Mouse (Mus musculus) bone marrow, adult 2 months (tissue): ENCODE results near the gene Mrm3. TPM values are rescaled to one million over a fixed set of nuclear protein-coding genes. Genes with fewer than 3 reads are reported as not detected.

ENCODE experiments used
- H3K27ac ChIP-seq: fragments of 200-500 bp; 2 replicates; pipeline ENCODE4 v1.5.1; 2012; ENCODE audit warnings: low read depth, mild to moderate bottlenecking, control low read depth, inconsistent platforms, low read length; ENCODE audit not compliant: control insufficient read depth, poor library complexity, insufficient read depth
- H3K4me1 ChIP-seq: fragments of 200-500 bp; 2 replicates; pipeline ENCODE4 v1.6.1; 2011; ENCODE audit warnings: low read length; ENCODE audit not compliant: control insufficient read depth, insufficient read depth
- H3K4me3 ChIP-seq: fragments of 200-500 bp; replicated peaks from 2 replicates; pipeline ENCODE3; 2011; ENCODE audit warnings: mild to moderate bottlenecking, low read depth, low read length, control low read depth; ENCODE audit not compliant: control insufficient read depth
- CTCF ChIP-seq: fragments of 200-500 bp; IDR thresholded peaks from 2 replicates; pipeline ENCODE4 v1.5.1; 2011; ENCODE audit warnings: low read length, control low read depth; ENCODE audit not compliant: control insufficient read depth, insufficient read depth
- POLR2A ChIP-seq: fragments of 200-500 bp; IDR thresholded peaks from 2 replicates; pipeline ENCODE4 v1.6.1; 2011; ENCODE audit warnings: low read depth, mild to moderate bottlenecking, control low read depth, low read length, borderline replicate concordance; ENCODE audit not compliant: control insufficient read depth
- WGBS: fragments of 180-500 bp; shearing (Covaris S2); methylation state at CpG from one replicate; pipeline ENCODE4 v1.1.7; 2018; 5-methylcytosine and 5-hydroxymethylcytosine counted together
- polyA plus RNA-seq: library from polyadenylated mRNA; stranded (reverse); fragments of >200 nt; gene quantifications from 2 replicates; pipeline ENCODE4 v1.2.4, GENCODE M21; 2011; ENCODE audit warnings: low replicate concordance; ENCODE audit not compliant: missing spikeins, insufficient read depth, insufficient read length

The Mrm3 gene
- polyA plus RNA-seq, 1 experiment, result 8.0 TPM

DNA sequence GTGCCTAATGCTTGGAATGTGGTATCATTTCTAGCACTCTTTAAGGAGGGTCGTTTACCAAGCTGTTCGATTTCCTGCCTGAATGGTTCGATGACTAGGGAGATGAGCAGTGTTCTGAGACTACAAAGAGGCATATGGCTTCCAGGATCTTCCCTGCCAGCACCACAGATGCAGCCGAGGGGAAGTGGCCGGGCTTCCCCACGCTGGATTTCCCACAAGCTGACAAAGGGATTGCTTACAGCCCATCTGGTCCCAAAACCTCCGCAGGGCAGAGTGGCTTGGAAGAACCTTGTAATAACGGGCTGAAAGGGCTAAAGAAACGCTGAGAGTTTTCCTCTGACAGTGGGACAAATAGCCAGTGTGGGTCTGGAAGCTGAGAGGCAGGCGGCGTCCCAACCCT lies 46.9 kb downstream of the Mrm3 start:
- peaks cover 2% of the 10 kb centered on the region; the same call in 1 of the 2 replicates for H3K4me1 ChIP-seq
- no peak for TF ChIP-seq POLR2A
- TF ChIP-seq CTCF, result no peak
- no peak overlapping the region for H3K27ac ChIP-seq
- no peak overlapping the region for H3K4me3 ChIP-seq
- 60% methylated on average over 11 of the region's 11 CpGs for WGBS

DNA sequence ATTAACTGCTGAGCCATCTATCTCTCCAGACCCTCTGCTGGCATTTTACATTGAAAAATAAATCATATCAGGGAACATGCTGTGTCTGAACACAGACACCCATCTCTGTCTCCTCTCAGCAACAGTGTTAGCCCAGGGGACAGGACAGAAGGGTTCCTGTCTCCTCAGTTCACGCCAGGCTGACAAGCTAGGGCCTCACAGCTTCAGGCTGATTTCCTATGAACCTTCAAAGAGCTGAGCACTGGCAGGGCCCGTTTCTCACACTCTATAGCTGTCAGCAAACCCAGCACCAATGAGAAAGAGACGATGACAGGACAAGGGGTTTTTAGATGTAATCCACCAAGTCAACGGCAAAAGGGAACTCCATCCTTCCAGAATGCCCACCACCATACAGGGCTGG lies 48.4 kb downstream of the Mrm3 start:
- TF ChIP-seq CTCF (no peak), POLR2A (no peak)
- H3K4me3 ChIP-seq, result no peak overlapping the region
- no peak overlapping the region for H3K27ac ChIP-seq
- H3K4me1 ChIP-seq, result peaks cover 2% of the 10 kb centered on the region; the same call in 1 of the 2 replicates
- WGBS, result 86% methylated on average over 4 of the region's 4 CpGs

DNA sequence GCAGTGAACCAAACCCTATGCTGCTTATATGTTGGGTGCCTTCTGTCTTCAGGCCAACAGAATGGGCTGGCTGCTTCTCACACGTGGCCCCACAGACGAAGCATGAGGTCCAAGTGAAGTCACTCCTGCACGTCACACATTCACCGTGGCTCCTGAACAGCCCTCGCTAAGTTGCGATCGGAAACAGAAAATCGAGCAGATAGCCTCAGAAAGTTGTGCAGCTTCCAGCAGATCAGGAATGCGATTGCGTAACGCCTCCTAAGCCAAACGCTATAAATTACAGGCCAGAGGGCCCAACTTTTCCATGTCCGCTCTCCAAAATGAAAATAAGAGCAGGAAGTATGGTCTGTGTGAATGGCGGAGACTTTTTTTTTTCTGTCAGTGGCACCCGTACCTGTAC lies 48.9 kb downstream of the Mrm3 start:
- no peak overlapping the region for H3K27ac ChIP-seq
- 71% methylated on average over 15 of the region's 15 CpGs for WGBS
- H3K4me1 ChIP-seq, result peaks cover 2% of the 10 kb centered on the region; the same call in 1 of the 2 replicates
- TF ChIP-seq POLR2A (no peak), CTCF (no peak)
- H3K4me3 ChIP-seq, result no peak overlapping the region

DNA sequence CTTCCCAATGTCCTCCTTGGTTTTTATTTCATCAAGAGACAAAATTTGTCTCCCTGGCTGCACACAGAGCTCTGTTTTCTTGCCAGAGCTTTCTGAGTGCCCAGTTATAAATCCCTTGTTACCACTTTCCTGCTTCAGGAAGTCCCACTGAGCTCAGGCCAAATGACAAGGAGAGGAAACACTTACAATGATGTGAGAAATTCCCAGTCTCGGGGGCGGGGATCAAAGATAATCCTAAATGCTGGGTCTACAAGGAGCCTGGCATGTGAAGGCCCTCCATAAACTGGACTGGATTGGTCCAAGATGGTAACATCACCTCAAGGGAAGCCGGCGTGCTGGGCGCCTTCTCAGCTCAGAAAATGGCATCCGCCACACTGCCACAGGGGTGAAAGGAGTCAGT lies 49.3 kb downstream of the Mrm3 start:
- H3K4me3 ChIP-seq, result no peak overlapping the region
- H3K4me1 ChIP-seq, result peaks cover 2% of the 10 kb centered on the region; the same call in 1 of the 2 replicates
- H3K27ac ChIP-seq, result no peak overlapping the region
- 87% methylated on average over 6 of the region's 6 CpGs for WGBS
- TF ChIP-seq POLR2A (no peak), CTCF (no peak)

DNA sequence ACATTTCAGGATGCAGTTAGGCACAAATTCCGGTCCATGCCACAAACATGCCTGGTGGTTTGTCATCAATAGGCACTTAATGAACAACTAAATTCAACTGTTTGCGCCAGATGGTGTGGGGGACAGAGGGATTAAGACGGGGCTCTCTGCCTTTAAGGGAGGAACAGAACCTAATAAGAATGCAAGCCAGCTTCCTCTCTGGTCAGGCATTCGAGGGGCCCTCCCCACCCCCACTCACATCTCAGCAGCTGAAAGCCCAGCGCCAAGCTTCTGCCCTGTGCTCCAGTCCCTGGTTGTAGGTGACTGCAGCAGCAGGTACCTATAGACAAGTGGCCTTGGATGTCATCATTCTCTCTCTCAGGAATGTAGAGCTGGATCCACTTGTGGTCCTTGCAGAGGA lies 50.6 kb downstream of the Mrm3 start:
- Histone ChIP-seq H3K4me1 (no peaks in the 10 kb centered on the region; the same call in 1 of the 2 replicates), H3K4me3 (no peak overlapping the region), H3K27ac (no peak overlapping the region)
- WGBS, result 58% methylated on average over 5 of the region's 5 CpGs
- TF ChIP-seq CTCF, result no peak
- no peak for TF ChIP-seq POLR2A

DNA sequence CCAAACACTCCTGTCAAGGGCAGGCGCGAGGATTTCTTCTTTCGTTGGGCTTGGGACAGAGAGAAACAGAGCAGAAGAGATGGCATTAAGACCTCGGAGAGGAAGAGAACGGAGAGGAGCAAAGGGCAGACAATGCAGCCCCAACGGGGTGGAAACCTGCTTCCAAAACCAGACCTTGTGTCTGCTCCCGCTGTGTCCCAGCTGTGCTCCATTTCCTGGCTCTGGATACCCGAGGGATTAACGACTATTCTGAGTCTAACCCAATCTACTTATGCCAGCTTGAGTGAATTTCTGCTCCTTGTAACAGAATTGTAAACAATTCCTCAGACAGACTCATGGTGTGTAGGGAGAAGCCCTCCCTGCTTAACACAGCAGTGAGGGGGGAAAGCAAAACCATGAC lies 51.3 kb downstream of the Mrm3 start:
- H3K4me1 ChIP-seq, result no peaks in the 10 kb centered on the region; the same call in 1 of the 2 replicates
- WGBS, result 82% methylated on average over 9 of the region's 9 CpGs
- TF ChIP-seq CTCF, result no peak
- no peak for TF ChIP-seq POLR2A
- H3K27ac ChIP-seq, result no peak overlapping the region
- no peak overlapping the region for H3K4me3 ChIP-seq

DNA sequence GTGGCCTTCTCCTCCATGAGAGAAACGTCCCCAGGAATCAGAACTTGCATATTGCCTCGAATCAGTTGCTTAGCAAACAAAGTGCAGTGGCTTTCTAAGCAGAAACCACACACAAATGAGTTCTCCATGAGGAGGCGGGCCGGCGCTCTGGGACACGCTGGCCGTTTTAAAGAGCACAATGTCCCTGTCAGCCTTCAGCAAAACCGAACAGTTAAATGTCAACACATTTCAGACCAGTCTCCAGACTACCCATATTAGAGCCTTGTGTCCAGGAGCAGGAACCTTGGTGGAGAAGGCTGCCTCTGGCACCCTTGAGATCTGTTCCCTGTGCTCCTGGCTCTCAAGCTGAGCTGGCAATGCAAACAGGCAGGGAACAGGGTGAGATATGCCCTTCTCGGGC lies 53.7 kb downstream of the Mrm3 start:
- Histone ChIP-seq H3K27ac (no peak overlapping the region), H3K4me3 (no peak overlapping the region), H3K4me1 (no peaks in the 10 kb centered on the region; the same call in 1 of the 2 replicates)
- 75% methylated on average over 9 of the region's 9 CpGs for WGBS
- TF ChIP-seq CTCF (no peak), POLR2A (no peak)

DNA sequence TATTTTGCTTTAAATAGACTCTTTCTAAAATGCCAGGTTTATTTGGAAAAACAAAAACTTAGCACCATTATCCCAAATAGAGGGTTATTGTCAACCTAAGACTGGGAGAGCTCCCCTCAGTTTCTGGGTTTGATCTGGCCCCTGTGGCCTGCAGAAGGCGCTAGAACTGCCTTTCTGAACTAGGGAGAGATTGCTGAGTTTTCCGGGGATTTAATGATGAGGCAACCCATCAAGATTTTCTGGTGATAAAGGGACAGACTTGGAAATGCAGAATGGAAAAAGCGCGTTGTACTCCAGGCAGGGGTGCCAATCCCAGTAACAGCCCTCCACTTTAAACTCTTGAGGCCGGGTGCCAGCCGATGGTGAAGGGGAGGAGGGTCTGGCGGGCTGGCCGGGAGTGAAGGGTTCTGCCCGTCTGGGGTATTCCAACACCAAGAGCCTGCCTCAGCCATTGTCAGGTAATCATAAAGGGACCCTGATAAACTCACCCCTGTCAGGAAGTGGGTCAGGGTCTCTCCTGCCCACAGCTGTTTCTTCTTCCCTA lies 55.0 kb downstream of the Mrm3 start:
- H3K27ac ChIP-seq, result no peak overlapping the region
- no peak overlapping the region for H3K4me3 ChIP-seq
- TF ChIP-seq CTCF, result no peak
- TF ChIP-seq POLR2A, result no peak
- H3K4me1 ChIP-seq, result no peaks in the 10 kb centered on the region
- WGBS, result 80% methylated on average over 9 of the region's 9 CpGs

Other genes starting within 250 kb of the Mrm3 start
- gene 1700016K19Rik, start 243.8 kb upstream of the Mrm3 start, polyA plus RNA-seq, result not detected in 2 replicates
- 14.2 and 30.8 TPM in 2 replicates for gene Rflnb, start 215.9 kb upstream of the Mrm3 start, polyA plus RNA-seq
- gene Vps53, start 64.1 kb upstream of the Mrm3 start, polyA plus RNA-seq, result 14.4 and 27.0 TPM in 2 replicates
- 0.45 and 1.2 TPM in 2 replicates for gene Fam57a, start 64.0 kb upstream of the Mrm3 start, polyA plus RNA-seq
- gene Dbil5, start 26.1 kb upstream of the Mrm3 start, polyA plus RNA-seq, result not detected in 2 replicates
- gene Gemin4, start 26.1 kb upstream of the Mrm3 start, polyA plus RNA-seq, result 2.2 TPM in 1 of 2 replicates, not detected in the other
- gene Glod4, start within 50 bp of the Mrm3 start, polyA plus RNA-seq, result 23.6 and 25.0 TPM in 2 replicates
- gene Nxn, start 155.4 kb downstream of the Mrm3 start, polyA plus RNA-seq, result 5.2 and 14.4 TPM in 2 replicates
- 6.2 and 7.1 TPM in 2 replicates for gene Timm22, start 163.2 kb downstream of the Mrm3 start, polyA plus RNA-seq